Mouse (Mus musculus) E14TG2a.4 (cell line): ENCODE results near the gene Mrps10.
"Not testable (repeated sequence)": the region's sequence is repeated elsewhere in the genome, so short reads cannot be mapped to it uniquely, and the experiment has no call there.

Source experiments
- H3K27me3 ChIP-seq: 2 replicates; pipeline ENCODE4 v1.6.1; 2014; ENCODE audit warnings: low read length, control low read depth; ENCODE audit not compliant: insufficient read depth
- H3K36me3 ChIP-seq: 2 replicates; pipeline ENCODE4 v1.6.1; 2014; ENCODE audit warnings: low read length, control low read depth; ENCODE audit not compliant: insufficient read depth
- H3K4me1 ChIP-seq: replicated peaks from 2 replicates; pipeline ENCODE4 v1.6.1; 2014; ENCODE audit warnings: low read depth, low read length, control low read depth
- H3K4me3 ChIP-seq: replicated peaks from 2 replicates; pipeline ENCODE4 v1.5.1; 2014; ENCODE audit warnings: mild to moderate bottlenecking, low read length
- H3K9me3 ChIP-seq: 2 replicates; pipeline ENCODE4 v1.6.1; 2014; ENCODE audit warnings: low read length, control low read depth
- CTCF ChIP-seq: conservative IDR thresholded peaks from 2 replicates; pipeline ENCODE4 v1.5.1; 2014; ENCODE audit warnings: low read length
- NANOG ChIP-seq: IDR thresholded peaks from 2 replicates; pipeline ENCODE4 v1.6.1; 2014; ENCODE audit warnings: borderline replicate concordance, low read length, mixed read lengths
- POU5F1 ChIP-seq: IDR thresholded peaks from 2 replicates; pipeline ENCODE4 v1.6.1; 2014; ENCODE audit warnings: low read length, borderline replicate concordance

Mrps10 gene

DNA sequence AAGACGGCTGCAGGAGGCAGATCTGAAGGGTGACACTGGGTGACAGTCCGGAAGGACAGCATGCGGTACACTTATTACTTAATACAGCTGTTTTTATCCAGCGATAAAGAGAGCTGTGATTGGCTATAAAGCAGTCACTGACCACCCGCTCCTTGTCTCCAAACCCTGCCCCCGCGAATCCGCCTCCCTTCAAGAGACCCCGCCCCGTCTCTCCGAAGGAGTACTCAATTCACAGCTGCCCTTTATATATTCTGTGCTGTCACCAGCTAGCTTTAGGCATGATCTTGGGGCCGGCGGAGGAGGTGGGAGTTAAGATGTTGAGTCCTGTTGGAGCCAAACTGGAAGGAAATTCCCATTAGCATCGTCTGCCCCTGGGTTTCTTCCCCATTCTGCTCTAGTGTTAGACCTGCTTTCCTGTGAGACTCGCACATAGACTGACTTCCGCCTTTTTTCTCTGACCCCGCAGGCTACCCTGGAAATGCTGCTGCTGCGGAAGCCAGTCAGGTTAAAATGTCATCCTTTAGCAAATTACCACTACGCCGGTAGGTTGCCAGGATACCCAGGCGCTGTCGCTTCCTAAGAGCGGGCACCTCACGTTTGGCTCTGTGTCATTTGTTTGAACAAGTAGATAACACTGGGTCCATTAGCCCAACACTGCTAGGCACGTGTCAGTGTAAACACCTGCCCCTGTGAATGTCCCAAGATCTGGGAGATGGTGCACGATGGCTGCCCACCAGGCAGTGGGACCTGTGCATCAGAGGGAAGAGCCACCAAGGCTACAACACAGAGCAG is 39.9 kb upstream of the Mrps10 start:
- peaks cover 39% of the 10 kb centered on the region for H3K4me1 ChIP-seq
- TF ChIP-seq CTCF: no peak
- TF ChIP-seq NANOG: no peak
- no peak for TF ChIP-seq POU5F1
- no peaks in the 10 kb centered on the region for H3K27me3 ChIP-seq
- H3K36me3 ChIP-seq: peaks cover 56% of the 10 kb centered on the region
- H3K4me3 ChIP-seq: peak overlapping the region; percentile 41
- H3K9me3 ChIP-seq: no peaks in the 10 kb centered on the region

DNA sequence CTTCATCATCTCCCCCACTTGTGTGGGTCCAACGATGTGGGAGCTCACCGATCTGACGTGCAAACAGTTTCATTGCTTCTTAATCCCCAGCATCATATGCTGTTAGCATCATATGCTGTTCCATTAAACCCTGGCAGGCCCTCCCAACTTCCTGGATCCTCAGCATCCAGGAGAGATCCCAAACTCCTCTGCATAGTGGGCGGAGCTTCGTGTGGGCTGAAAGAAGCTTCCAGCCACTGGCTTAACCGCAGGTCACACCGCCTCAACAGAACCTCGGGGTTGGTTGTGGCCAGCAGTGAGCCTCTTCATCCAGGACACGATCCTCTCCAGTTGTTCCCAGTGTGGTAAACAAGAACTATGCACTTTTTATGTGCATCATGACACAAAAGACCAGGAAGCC is 38.1 kb upstream of the Mrps10 start:
- Histone ChIP-seq H3K27me3 (no peaks in the 10 kb centered on the region), H3K4me1 (peaks cover 42% of the 10 kb centered on the region), H3K36me3 (peaks cover 52% of the 10 kb centered on the region), H3K4me3 (no peak overlapping the region), H3K9me3 (no peaks in the 10 kb centered on the region)
- no peak for TF ChIP-seq NANOG
- TF ChIP-seq CTCF: no peak
- no peak for TF ChIP-seq POU5F1

DNA sequence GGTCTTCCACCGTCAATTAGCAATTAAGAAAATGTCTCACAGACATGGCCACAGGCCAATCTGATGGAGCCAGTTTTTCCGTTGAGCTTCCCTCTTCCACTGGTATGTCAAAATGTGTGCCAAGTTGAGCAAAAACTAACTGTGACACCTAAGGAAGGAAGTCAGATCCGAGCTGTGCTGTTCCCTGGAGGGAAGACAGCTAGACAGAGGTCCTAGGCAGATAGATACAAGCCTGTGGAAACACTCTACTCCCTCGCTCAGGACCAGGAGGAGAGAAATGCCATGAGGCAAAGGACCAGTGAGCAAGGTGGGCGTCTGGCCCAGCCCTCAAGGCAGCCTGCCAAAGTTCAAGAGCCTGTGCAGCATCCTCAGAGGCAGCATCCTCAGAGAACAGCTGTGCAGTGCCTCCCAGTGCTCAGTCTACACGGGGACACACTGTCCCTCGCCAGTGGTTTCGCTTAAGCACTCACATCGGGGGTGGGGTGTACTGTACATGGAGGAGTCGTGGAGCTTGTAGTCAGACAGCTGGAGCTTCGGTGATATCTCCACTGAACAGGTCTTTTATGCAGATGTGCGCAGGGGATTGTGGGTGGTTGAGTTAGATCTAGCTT is 36.6 kb upstream of the Mrps10 start:
- no peak overlapping the region for H3K4me3 ChIP-seq
- H3K36me3 ChIP-seq: peaks cover 53% of the 10 kb centered on the region
- TF ChIP-seq CTCF: no peak
- TF ChIP-seq POU5F1: no peak
- TF ChIP-seq NANOG: no peak
- H3K4me1 ChIP-seq: peaks cover 37% of the 10 kb centered on the region
- H3K9me3 ChIP-seq: no peaks in the 10 kb centered on the region
- no peaks in the 10 kb centered on the region for H3K27me3 ChIP-seq

DNA sequence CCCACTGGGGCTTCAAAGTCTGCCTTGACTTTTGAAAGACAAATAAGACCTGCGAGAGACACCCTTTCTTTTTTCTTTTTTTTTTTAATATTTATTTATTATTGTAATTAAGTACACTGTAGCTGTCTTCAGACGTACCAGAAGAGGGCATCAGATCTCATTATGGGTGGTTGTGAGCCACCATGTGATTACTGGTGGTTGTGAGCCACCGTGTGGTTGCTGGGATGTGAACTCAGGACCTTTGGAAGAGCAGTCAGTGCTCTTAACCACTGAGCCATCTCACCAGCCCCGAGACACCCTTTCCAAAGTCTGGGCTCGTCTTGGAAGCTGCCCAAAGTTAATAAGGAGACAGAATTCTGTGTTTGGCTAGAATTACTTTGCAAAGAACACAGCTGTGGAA is 36.0 kb upstream of the Mrps10 start:
- not testable (repeated sequence) for H3K27me3 ChIP-seq, H3K4me3 ChIP-seq, H3K9me3 ChIP-seq
- Histone ChIP-seq H3K4me1 (peaks cover 31% of the 10 kb centered on the region), H3K36me3 (peaks cover 55% of the 10 kb centered on the region)

DNA sequence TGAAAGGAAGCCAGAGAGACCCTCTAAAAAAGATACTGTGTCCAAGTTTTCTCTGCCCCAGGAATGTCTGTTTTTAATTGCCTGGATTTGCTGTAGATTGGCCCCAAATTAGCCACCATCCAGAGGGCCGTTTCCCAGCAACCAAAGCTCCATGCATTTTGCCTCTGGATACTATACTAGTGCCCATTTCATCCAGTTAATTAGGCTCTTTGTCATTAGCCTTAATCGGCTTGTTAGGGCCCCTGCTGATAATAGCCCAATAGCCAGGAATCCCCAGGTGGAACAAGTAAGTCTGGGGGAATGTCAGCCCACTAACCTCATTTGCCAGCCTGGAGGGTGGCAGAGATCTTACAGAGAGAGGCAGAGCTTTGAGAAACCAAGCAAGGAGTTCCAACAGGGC is 35.3 kb upstream of the Mrps10 start:
- Histone ChIP-seq H3K36me3 (peaks cover 57% of the 10 kb centered on the region), H3K4me1 (peaks cover 24% of the 10 kb centered on the region), H3K9me3 (no peaks in the 10 kb centered on the region), H3K4me3 (no peak overlapping the region), H3K27me3 (no peaks in the 10 kb centered on the region)
- TF ChIP-seq POU5F1: no peak
- TF ChIP-seq NANOG: no peak
- no peak for TF ChIP-seq CTCF

DNA sequence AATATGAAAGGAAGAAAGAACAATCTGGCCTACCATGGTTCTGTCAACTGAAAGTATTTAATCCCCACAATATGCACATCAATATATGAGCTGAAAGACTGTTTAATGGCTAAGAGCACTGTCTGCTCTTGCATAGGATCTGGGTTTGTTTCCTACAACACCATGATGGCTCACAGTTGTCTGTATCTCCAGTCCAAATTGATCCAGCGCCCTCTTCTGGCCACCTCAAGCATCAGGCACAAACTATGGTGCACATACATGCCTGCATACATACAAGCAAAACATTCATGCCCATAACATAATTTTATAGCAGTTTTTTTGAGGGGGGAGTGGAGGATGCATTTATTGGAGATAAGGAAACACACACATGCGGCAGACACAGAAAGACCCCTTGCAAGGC is 25.6 kb upstream of the Mrps10 start:
- TF ChIP-seq CTCF (peak; percentile 29), NANOG (no peak)
- peaks cover 9% of the 10 kb centered on the region for H3K9me3 ChIP-seq
- H3K4me3 ChIP-seq: no peak overlapping the region
- H3K27me3 ChIP-seq: no peaks in the 10 kb centered on the region
- peaks cover 12% of the 10 kb centered on the region for H3K4me1 ChIP-seq
- H3K36me3 ChIP-seq: peaks cover 46% of the 10 kb centered on the region

DNA sequence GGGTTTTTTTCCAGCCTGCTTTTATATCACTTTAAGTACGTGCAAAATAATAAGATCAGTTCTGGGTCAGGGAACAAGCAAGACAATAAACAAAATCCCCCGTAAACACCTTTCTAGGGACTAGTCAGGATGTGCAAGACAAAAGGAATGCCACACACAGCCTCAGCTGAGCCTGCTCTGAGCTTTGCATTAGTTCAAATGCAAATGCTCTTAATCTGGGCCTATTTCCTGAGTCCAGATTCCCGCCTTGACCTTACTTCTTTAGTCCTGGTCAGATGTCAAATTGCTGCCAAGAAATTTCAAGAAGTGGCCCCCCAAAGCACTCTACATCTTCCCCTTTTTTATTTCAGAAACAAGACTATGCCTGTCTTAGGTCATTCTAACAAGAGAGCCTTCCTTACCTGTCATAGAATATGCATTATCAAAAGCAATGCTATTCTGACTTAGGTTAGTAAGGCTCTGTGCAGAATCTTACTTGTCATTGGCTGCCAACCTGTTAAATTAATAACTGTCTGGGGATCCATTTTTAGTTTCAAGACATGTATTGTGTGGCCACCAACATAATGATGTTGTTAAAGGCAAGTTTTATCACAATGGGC is 18.9 kb upstream of the Mrps10 start:
- no peaks in the 10 kb centered on the region for H3K27me3 ChIP-seq
- no peak overlapping the region for H3K4me3 ChIP-seq
- H3K36me3 ChIP-seq: peaks cover 83% of the 10 kb centered on the region
- peaks cover 4% of the 10 kb centered on the region for H3K4me1 ChIP-seq
- H3K9me3 ChIP-seq: peaks cover 62% of the 10 kb centered on the region
- TF ChIP-seq CTCF: no peak
- TF ChIP-seq NANOG: no peak; the same call in 1 of the 2 replicates
- TF ChIP-seq POU5F1: 0 out of 2 replicates have a peak, but pooled peaks have one; percentile 24

DNA sequence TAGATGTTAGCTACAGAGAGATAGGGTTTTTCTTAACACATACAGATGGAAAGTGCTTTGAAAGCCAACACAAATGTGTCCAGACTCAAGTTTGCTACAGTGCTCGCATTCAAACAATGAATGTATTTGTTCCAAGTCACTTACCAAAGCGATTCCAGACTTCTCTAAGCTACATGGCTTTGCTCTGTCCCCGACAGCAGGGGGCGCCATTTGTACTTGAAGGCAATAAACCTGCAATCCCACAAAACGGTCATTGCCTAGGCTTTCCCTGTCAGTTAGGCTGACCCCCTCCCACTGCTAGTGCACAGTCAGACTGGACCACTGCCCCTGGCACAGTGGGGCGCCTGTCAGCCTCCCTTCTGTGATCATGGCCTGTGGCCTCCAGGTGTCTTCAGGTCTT is 8.7 kb upstream of the Mrps10 start:
- Histone ChIP-seq H3K4me3 (no peak overlapping the region), H3K27me3 (no peaks in the 10 kb centered on the region), H3K4me1 (no peaks in the 10 kb centered on the region), H3K9me3 (peaks cover 10% of the 10 kb centered on the region), H3K36me3 (peaks cover 36% of the 10 kb centered on the region)
- TF ChIP-seq CTCF: peak; percentile 87
- TF ChIP-seq NANOG: no peak
- TF ChIP-seq POU5F1: no peak

DNA sequence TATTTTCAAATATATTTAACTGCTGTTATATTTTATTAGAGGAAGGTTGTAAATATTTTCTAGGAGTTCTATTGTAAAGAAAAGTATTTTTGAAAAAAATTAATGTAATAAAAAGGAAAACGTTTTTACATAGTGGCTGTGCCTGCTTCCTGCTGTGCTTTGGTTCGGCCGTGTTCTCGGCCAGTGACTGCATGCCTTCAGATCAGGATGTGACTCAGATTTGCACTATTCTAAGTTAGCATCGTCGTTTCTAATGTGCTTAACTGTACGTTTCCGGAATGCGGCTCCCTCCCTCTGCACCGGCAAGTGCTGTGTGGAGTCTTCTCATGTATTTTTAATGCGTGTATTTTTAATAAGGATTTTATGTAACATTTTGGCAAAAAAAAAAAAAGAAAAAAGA is 7.3 kb upstream of the Mrps10 start:
- TF ChIP-seq CTCF (no peak), POU5F1 (no peak), NANOG (no peak)
- H3K9me3 ChIP-seq: no peaks in the 10 kb centered on the region
- no peaks in the 10 kb centered on the region for H3K27me3 ChIP-seq
- no peaks in the 10 kb centered on the region for H3K4me1 ChIP-seq
- H3K4me3 ChIP-seq: no peak overlapping the region
- H3K36me3 ChIP-seq: peaks cover 23% of the 10 kb centered on the region
